Mouse (Mus musculus): ENCODE data around the gene Crybb2. TPM values are rescaled to one million over a fixed set of nuclear protein-coding genes. Genes with fewer than 3 reads are reported as not detected.

The Crybb2 gene
- polyA plus RNA-seq, 1 experiment from 2014 or later = not detected

DNA sequence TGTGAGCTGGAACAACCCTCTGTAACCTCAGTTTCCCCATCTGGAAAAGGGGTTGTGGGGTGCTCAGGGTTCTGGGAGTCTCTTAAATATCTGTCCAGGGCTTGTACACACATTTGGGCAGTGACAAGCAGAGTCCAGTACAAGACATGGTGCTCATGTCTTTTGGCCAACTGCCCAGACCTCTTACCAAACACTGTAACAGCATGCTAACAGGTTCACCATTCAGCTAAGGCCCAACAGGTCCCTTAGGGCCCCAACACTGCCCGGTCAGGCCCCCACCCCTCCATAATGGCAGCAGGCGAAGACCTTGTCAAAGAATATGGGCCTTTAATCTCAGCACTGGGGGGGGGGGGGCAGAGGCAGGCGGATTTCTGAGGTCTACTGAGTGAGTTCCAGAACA, 37.8 kb upstream of the Crybb2 start:
- peak; percentile 47 for ATAC-seq (ENCODE audit: insufficient read depth)
- Histone ChIP-seq H3K4me1 (replicated peaks) (peaks cover 32% of the 10 kb centered on the region), H3K9me3 (replicated peaks) (no peaks in the 10 kb centered on the region), H3K4me2 (no peak overlapping the region), H3K36me3 (replicated peaks) (no peaks in the 10 kb centered on the region), H3K27me3 (no peaks in the 10 kb centered on the region), H3K4me3 (replicated peaks) (no peak overlapping the region), H3K9ac (no peak overlapping the region), H3K27ac (replicated peaks) (0 out of 2 replicates have a peak overlapping the region, but pooled peaks have one; percentile 29)
- 58% methylated on average over 3 of the region's 3 CpGs for whole genome bisulfite sequencing (ENCODE audit: insufficient replicate concordance)

DNA sequence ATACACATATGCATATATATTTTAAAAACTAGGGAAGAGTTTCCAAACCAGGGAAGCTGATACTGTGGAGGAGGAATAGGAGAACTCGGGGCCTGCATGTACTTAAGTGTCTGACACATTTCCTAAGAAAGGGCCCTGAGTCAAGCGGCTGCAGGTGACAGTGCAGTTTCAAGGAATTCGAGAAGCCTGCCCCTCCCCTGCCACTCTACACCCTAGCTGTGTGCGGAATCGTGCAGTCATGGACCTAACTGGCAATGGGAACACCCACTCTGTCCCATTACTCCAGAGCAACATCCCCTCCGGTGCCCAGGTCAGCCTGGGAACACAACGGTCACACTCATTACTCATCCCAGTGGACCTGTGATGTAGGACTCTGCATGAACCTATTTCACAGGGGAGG, 36.7 kb upstream of the Crybb2 start:
- Histone ChIP-seq H3K9me3 (replicated peaks) (no peaks in the 10 kb centered on the region), H3K4me2 (no peak overlapping the region), H3K27me3 (no peaks in the 10 kb centered on the region), H3K4me3 (replicated peaks) (no peak overlapping the region), H3K4me1 (replicated peaks) (peaks cover 27% of the 10 kb centered on the region), H3K27ac (replicated peaks) (no peak overlapping the region), H3K9ac (no peak overlapping the region), H3K36me3 (replicated peaks) (no peaks in the 10 kb centered on the region)
- 72% methylated on average over 7 of the region's 7 CpGs for WGBS (ENCODE audit: insufficient replicate concordance)
- ATAC-seq (ENCODE audit: insufficient read depth) = no peak

DNA sequence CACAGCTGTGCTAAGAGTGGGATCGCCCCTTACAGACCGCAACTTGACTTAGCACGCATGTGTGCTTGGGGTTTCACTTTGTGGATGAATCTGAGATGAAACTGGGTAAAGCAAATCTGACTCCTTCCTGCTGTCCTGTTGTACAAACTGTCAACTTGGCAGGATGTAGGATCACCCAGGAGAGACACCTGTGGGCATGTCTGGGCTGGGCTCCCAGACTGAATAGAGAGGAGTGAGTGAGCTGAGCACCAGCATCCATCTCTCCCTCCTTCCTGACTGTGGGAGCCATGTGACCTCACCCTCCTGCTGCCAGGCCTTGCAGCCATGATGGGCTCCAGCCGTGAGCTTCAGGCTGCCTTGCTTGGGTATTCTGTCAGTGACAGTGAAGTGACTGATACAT, 35.6 kb upstream of the Crybb2 start:
- Histone ChIP-seq H3K4me2 (no peak overlapping the region), H3K4me3 (replicated peaks) (no peak overlapping the region), H3K9ac (no peak overlapping the region), H3K9me3 (replicated peaks) (no peaks in the 10 kb centered on the region), H3K27ac (replicated peaks) (no peak overlapping the region), H3K4me1 (replicated peaks) (peaks cover 17% of the 10 kb centered on the region), H3K36me3 (replicated peaks) (0 out of 2 replicates have a peak, but pooled peaks cover 2% of the 10 kb centered on the region), H3K27me3 (no peaks in the 10 kb centered on the region)
- 79% methylated on average over 4 of the region's 4 CpGs for WGBS (ENCODE audit: insufficient replicate concordance)
- no peak for ATAC-seq (ENCODE audit: insufficient read depth)

DNA sequence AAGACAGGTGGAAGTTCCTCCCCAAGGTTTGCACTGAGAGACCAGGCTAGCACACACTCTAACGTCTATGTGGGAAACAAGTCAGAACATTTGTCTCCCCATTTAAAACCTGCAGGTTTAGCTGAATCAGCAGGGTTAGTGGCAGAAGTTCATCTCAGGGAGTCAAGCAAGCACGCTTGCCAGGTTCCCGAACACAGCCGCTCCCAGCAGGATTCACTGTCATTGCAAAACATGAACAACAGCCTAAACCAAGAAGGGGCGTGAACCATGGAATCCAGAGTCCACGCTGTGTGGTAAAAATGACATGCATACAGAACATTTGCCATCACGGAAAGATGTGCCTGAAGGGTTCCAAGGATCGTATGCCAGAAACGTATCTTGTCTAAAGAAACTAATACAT, 35.1 kb upstream of the Crybb2 start:
- ATAC-seq (ENCODE audit: insufficient read depth) = no peak
- H3K9ac ChIP-seq = no peak overlapping the region
- peaks cover 17% of the 10 kb centered on the region for H3K4me1 ChIP-seq (replicated peaks)
- H3K36me3 ChIP-seq (replicated peaks) = 0 out of 2 replicates have a peak, but pooled peaks cover 4% of the 10 kb centered on the region
- H3K4me3 ChIP-seq (replicated peaks) = no peak overlapping the region
- no peaks in the 10 kb centered on the region for H3K9me3 ChIP-seq (replicated peaks)
- WGBS (ENCODE audit: insufficient replicate concordance) = 66% methylated on average over 9 of the region's 9 CpGs
- H3K27me3 ChIP-seq = no peaks in the 10 kb centered on the region
- no peak overlapping the region for H3K4me2 ChIP-seq
- no peak overlapping the region for H3K27ac ChIP-seq (replicated peaks)

DNA sequence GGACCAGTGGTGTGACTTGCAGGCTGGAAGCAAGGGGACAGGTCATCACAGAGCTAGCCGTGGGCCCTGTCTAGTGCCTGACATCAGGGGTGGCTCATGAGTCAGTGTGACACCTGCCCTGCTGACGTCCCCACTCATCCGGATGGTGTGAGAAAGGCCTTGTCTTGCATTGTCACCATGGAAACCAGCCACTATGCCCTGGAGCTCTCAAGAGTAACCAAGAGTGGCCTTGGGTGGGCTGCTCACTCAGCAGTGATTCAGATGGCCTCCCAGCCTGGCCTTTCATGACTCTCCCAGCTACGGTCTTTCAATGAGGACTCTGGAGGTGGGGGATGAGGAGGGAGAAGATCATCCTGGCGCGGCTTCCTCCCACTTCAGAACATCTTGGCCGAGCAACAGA, 32.5 kb upstream of the Crybb2 start:
- Histone ChIP-seq H3K4me1 (replicated peaks) (peaks cover 5% of the 10 kb centered on the region), H3K4me3 (replicated peaks) (no peak overlapping the region), H3K27me3 (no peaks in the 10 kb centered on the region), H3K27ac (replicated peaks) (no peak overlapping the region), H3K9me3 (replicated peaks) (no peaks in the 10 kb centered on the region), H3K36me3 (replicated peaks) (0 out of 2 replicates have a peak, but pooled peaks cover 5% of the 10 kb centered on the region), H3K9ac (no peak overlapping the region), H3K4me2 (no peak overlapping the region)
- WGBS (ENCODE audit: insufficient replicate concordance) = 71% methylated on average over 7 of the region's 7 CpGs
- ATAC-seq (ENCODE audit: insufficient read depth) = no peak

DNA sequence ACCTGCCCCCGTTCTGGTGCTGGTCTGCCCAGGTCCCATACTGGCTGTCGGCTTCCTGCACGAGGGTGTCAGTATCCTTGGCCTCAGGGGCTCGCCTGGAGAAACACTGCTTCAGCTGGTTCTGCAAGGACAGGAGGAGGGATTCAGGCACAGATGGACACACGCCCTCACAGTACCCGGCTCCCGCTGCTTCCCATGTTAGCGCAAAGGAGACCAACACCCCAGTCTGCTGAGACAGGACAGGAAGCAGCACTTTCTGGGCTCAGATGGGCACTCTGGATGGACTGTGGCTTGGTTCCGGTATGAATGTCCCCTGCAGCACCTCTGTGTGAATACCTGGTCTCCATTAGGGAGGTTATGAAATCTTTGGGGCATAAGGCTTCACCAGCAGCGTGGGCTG, 31.5 kb upstream of the Crybb2 start:
- H3K27me3 ChIP-seq = no peaks in the 10 kb centered on the region
- no peak overlapping the region for H3K4me3 ChIP-seq (replicated peaks)
- H3K36me3 ChIP-seq (replicated peaks) = 0 out of 2 replicates have a peak, but pooled peaks cover 7% of the 10 kb centered on the region
- no peak overlapping the region for H3K4me2 ChIP-seq
- H3K4me1 ChIP-seq (replicated peaks) = no peaks in the 10 kb centered on the region
- no peaks in the 10 kb centered on the region for H3K9me3 ChIP-seq (replicated peaks)
- ATAC-seq (ENCODE audit: insufficient read depth) = no peak
- no peak overlapping the region for H3K9ac ChIP-seq
- WGBS (ENCODE audit: insufficient replicate concordance) = 80% methylated on average over 10 of the region's 10 CpGs
- H3K27ac ChIP-seq (replicated peaks) = no peak overlapping the region

DNA sequence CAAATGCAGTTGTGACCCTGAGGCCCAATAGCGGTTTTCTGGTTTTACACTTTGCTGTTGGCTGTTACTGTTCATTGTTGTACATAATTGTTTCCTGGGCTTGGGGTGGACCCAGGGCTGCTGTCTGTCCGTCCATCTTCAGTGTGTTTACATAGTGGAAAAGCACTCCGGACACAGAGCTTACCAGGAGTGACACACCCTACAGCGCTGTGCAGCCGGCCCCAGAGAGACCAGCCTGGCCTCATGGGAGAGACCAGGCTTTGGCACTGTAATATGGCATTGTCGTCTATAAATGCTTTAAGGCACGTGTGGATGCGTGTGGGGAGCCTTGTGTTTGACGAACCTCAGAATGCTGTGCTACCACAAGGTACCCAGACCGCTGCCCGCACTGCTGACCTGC, 30.5 kb upstream of the Crybb2 start:
- Histone ChIP-seq H3K9ac (no peak overlapping the region), H3K4me1 (replicated peaks) (no peaks in the 10 kb centered on the region), H3K4me3 (replicated peaks) (no peak overlapping the region), H3K36me3 (replicated peaks) (0 out of 2 replicates have a peak, but pooled peaks cover 7% of the 10 kb centered on the region), H3K27me3 (no peaks in the 10 kb centered on the region), H3K27ac (replicated peaks) (no peak overlapping the region), H3K9me3 (replicated peaks) (no peaks in the 10 kb centered on the region), H3K4me2 (no peak overlapping the region)
- no peak for ATAC-seq (ENCODE audit: insufficient read depth)
- 77% methylated on average over 11 of the region's 11 CpGs for WGBS (ENCODE audit: insufficient replicate concordance)

DNA sequence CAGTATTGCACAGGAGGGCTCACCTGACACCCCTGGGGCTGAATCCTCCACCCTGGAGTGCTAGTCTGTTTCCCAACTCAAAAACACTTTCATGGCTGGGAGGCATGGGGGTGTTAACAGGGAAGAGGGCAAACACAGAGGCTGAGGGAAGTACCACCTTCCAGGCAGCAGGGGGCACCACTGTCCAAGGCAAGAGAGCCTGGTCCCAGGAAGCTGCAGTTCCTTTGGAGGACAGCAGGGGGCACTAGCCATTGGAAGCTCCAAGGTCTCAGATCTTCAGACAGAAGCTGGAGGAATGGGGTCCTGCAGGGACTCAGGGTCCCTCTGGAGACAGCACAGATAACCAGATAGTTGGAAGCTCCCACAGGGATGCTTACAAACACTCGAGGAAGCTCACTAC, 29.6 kb upstream of the Crybb2 start:
- 0 out of 2 replicates have a peak, but pooled peaks cover 7% of the 10 kb centered on the region for H3K36me3 ChIP-seq (replicated peaks)
- no peak overlapping the region for H3K9ac ChIP-seq
- no peaks in the 10 kb centered on the region for H3K27me3 ChIP-seq
- H3K4me2 ChIP-seq = no peak overlapping the region
- peak; percentile 8; the same call in 1 of the 2 replicates for ATAC-seq (ENCODE audit: insufficient read depth)
- no peaks in the 10 kb centered on the region for H3K9me3 ChIP-seq (replicated peaks)
- no peak overlapping the region for H3K4me3 ChIP-seq (replicated peaks)
- H3K4me1 ChIP-seq (replicated peaks) = no peaks in the 10 kb centered on the region
- H3K27ac ChIP-seq (replicated peaks) = no peak overlapping the region
- WGBS (ENCODE audit: insufficient replicate concordance) = 0% methylated on average over 1 of the region's 1 CpGs

DNA sequence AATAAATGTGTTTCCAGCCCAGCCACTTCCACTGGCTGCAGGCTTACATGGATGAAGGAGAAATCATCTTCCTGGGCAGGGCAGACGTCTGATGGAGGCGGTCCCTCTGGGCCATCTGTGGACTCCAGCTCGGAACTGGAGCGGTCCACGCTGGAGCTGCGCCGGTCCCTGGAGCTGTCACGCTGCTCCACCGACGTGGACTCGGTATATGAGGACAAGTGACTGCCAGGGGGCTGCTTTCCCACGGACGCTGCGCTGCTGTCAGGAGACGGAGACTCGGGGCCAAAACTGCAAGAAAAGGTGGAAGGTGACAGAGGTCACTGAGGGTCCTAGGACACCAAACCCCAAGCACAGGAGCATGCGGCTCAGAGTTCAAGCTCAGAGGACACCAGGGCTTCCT, 27.6 kb upstream of the Crybb2 start:
- ATAC-seq (ENCODE audit: insufficient read depth) = no peak
- H3K27me3 ChIP-seq = no peaks in the 10 kb centered on the region
- no peak overlapping the region for H3K4me3 ChIP-seq (replicated peaks)
- no peak overlapping the region for H3K9ac ChIP-seq
- H3K36me3 ChIP-seq (replicated peaks) = 0 out of 2 replicates have a peak, but pooled peaks cover 7% of the 10 kb centered on the region
- no peaks in the 10 kb centered on the region for H3K9me3 ChIP-seq (replicated peaks)
- no peak overlapping the region for H3K4me2 ChIP-seq
- H3K27ac ChIP-seq (replicated peaks) = no peak overlapping the region
- H3K4me1 ChIP-seq (replicated peaks) = no peaks in the 10 kb centered on the region
- 83% methylated on average over 17 of the region's 17 CpGs for WGBS (ENCODE audit: insufficient replicate concordance)

DNA sequence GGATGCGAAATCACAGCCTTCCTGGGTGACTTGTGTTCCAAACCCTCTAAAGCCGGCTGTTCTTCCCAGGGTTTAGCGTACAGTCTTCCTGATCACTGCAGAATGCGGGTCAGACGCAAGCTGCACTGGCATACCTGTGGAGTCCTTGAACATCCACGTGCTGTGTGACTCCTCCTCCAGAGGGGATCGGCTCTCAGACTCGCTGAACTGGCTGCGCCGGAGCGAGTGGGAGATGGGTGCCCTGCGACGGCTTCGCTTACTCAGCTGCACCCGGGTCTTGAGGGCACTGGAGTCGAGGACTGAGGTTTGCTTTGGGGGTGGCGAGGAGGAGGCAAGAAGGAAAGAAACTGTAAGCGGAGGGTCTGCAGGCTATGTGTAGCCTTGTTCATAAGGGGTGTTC, 25.5 kb upstream of the Crybb2 start:
- H3K27me3 ChIP-seq = no peaks in the 10 kb centered on the region
- no peak for ATAC-seq (ENCODE audit: insufficient read depth)
- WGBS (ENCODE audit: insufficient replicate concordance) = 85% methylated on average over 18 of the region's 18 CpGs

DNA sequence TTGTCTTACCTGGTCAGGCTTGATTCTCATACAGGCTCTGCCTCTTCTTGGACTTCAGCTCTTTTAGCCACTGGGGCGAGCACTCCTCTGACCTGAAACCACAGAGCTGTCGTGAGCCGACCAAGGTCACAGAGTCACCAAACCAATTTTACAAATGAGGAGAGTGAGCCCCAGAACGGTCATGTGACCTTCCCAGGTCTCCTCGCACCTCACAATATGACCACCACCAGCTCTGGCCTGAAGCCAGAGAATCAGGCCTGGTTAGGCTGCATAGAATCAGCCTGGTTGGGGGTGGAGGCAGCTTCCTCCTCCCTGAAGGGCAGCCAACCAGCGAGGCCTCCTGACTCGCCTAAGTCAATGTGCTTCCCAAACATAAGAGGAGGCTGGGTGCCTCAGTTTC, 22.5 kb upstream of the Crybb2 start:
- no peaks in the 10 kb centered on the region for H3K4me1 ChIP-seq (replicated peaks)
- H3K9ac ChIP-seq = no peak overlapping the region
- no peak overlapping the region for H3K4me2 ChIP-seq
- no peak overlapping the region for H3K4me3 ChIP-seq (replicated peaks)
- H3K27ac ChIP-seq (replicated peaks) = no peak overlapping the region
- 57% methylated on average over 7 of the region's 7 CpGs for WGBS (ENCODE audit: insufficient replicate concordance)
- ATAC-seq (ENCODE audit: insufficient read depth) = no peak
- H3K9me3 ChIP-seq (replicated peaks) = no peaks in the 10 kb centered on the region
- peaks cover 10% of the 10 kb centered on the region; the same call in 1 of the 2 replicates for H3K36me3 ChIP-seq (replicated peaks)
- H3K27me3 ChIP-seq = no peaks in the 10 kb centered on the region

More for the DNA sequence above, 25.5 kb upstream of the Crybb2 start:
- no peaks in the 10 kb centered on the region for H3K9me3 ChIP-seq (replicated peaks)
- H3K27ac ChIP-seq (replicated peaks) = no peak overlapping the region
- no peak overlapping the region for H3K4me3 ChIP-seq (replicated peaks)
- H3K36me3 ChIP-seq (replicated peaks) = peaks cover 11% of the 10 kb centered on the region; the same call in 1 of the 2 replicates
- H3K9ac ChIP-seq = no peak overlapping the region
- no peak overlapping the region for H3K4me2 ChIP-seq
- no peaks in the 10 kb centered on the region for H3K4me1 ChIP-seq (replicated peaks)

DNA sequence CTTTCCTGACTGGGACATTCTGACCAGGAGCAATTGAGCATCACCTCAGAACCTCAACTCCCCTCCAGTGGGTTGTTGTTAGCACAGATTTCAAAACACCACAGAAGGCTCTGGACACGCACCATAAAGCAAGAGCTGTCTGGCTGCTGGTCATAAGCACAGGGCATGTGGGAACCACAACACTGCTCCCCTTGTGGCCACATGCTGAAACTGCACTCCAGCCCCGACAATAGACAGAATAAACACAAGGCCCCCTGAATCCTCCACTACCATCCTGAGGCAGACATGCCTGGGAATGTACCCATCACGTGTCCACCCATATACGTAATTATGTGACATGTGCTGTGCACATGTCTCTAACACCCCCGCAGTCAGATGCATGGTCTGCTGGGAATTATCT, 21.2 kb upstream of the Crybb2 start:
- H3K9me3 ChIP-seq (replicated peaks) = no peaks in the 10 kb centered on the region
- no peak for ATAC-seq (ENCODE audit: insufficient read depth)
- no peak overlapping the region for H3K9ac ChIP-seq

More for the DNA sequence above, 21.2 kb upstream of the Crybb2 start:
- WGBS (ENCODE audit: insufficient replicate concordance) = 53% methylated on average over 5 of the region's 5 CpGs
- H3K4me1 ChIP-seq (replicated peaks) = no peaks in the 10 kb centered on the region
- no peak overlapping the region for H3K4me2 ChIP-seq
- peaks cover 9% of the 10 kb centered on the region; the same call in 1 of the 2 replicates for H3K36me3 ChIP-seq (replicated peaks)
- H3K27ac ChIP-seq (replicated peaks) = no peak overlapping the region
- no peaks in the 10 kb centered on the region for H3K27me3 ChIP-seq
- H3K4me3 ChIP-seq (replicated peaks) = no peak overlapping the region

Data from liver, embryonic 15.5 days (tissue).